Mouse (Mus musculus): ENCODE results near the gene Dynlt1b. TPM values are rescaled to one million over a fixed set of nuclear protein-coding genes. Genes with fewer than 3 reads are reported as not detected.
"Not testable (repeated sequence)": the region's sequence is repeated elsewhere in the genome, so short reads cannot be mapped to it uniquely, and the experiment has no call there.

The Dynlt1b gene
- polyA plus RNA-seq, 1 experiment from 2014 or later = 468 TPM

DNA sequence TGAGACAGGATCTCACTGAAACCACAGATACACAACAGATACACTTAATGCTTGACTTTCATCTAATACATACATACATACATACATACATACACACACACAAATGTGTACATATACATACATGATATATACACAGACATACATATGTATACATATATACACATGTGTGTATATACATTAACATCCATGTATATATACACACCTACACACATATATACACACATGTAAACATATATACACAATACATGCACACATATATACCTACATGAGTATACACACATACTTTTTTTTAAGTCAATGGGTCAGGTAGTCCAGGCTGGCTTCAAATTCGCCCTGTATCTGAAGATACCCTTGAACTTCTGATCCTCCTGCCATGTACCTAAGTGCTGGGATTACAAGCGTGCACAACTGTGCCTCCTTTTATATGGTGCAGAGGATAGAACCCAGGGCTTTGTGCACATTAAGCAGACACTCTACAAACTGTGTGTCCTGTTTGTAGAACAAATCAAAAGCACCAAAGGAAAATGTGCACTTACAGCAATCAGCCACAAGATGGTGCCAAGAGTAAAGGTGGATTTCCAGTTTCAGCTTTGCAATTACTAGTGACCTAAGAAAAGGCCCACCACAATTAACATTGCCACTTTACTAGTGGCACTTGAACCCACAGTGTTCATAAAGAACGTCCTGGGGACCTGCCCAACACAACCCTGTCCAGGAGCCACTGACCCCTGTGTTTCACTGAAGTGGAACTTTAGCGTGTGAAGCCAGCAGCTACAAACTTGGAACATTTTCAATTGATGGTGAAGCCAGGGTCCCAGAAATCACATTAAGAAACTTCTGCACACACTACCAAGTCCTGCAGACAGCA, 37.2 kb upstream of the Dynlt1b start:
- H3K27me3 ChIP-seq (ENCODE audit: control insufficient read depth, insufficient read depth, low read length); H3K36me3 ChIP-seq (ENCODE audit: control insufficient read depth, insufficient read depth, low read length); H3K9me3 ChIP-seq (replicated peaks; ENCODE audit: control insufficient read depth, low read length); ATAC-seq (replicated peaks; ENCODE audit: insufficient number of reproducible peaks, low FRiP score, low TSS enrichment); H3K4me3 ChIP-seq (ENCODE audit: low read depth, low read length); H3K4me1 ChIP-seq (ENCODE audit: control insufficient read depth, insufficient read depth, low read length); H3K4me2 ChIP-seq; H3K27ac ChIP-seq (ENCODE audit: low read depth, low read length); H3K9ac ChIP-seq (ENCODE audit: low read depth, low read length): not testable (repeated sequence)
- WGBS (ENCODE audit: insufficient replicate concordance) = no CpG with 5 or more reads among the region's 4 CpGs

DNA sequence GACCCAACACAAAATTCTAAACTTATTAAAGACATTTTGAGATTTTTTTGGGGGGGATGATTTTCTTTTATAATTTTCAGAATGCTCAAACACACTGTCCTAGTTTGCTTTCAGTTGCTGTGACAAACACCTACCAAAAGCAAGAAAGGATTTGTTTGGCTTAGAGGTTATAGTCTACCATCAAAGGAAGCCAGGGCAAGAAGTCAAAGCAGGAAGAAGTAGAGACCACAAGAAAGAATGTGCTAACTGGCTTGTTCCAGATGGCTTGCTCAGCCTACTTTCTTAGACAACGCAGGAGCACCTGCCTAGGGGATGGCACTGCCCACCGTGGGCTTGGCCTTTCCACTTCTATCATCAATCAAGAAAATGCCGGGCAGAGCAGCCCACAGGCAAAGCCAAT, 31.8 kb upstream of the Dynlt1b start:
- not testable (repeated sequence) for ATAC-seq (replicated peaks; ENCODE audit: insufficient number of reproducible peaks, low FRiP score, low TSS enrichment); H3K4me3 ChIP-seq (ENCODE audit: low read depth, low read length); H3K27me3 ChIP-seq (ENCODE audit: control insufficient read depth, insufficient read depth, low read length); H3K27ac ChIP-seq (ENCODE audit: low read depth, low read length); H3K36me3 ChIP-seq (ENCODE audit: control insufficient read depth, insufficient read depth, low read length); H3K9me3 ChIP-seq (replicated peaks; ENCODE audit: control insufficient read depth, low read length); H3K4me2 ChIP-seq; H3K9ac ChIP-seq (ENCODE audit: low read depth, low read length); H3K4me1 ChIP-seq (ENCODE audit: control insufficient read depth, insufficient read depth, low read length)
- 86% methylated on average over 1 of the region's 3 CpGs for WGBS (ENCODE audit: insufficient replicate concordance)

DNA sequence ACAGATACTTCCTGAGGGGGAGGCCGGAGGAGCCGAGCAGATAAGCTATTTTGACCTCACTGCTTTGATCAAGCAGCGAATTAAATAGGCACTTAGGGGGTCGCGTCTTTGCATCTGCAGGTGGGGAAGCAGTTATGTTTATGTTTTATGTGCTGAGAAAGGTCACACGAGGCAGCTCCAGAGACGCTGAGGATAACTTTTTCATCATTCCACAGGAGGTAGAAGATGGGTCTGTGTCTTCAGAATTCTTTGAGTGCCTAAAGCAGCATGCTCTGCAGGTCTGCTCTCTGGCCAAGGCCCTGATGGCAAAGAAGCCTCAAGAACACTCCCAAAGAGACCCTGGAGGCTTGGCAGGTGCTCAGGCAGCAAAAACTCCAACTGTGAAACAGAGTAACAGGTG, 31.1 kb upstream of the Dynlt1b start:
- H3K4me1 ChIP-seq (ENCODE audit: control insufficient read depth, insufficient read depth, low read length); H3K9ac ChIP-seq (ENCODE audit: low read depth, low read length); H3K9me3 ChIP-seq (replicated peaks; ENCODE audit: control insufficient read depth, low read length); H3K27ac ChIP-seq (ENCODE audit: low read depth, low read length); H3K4me3 ChIP-seq (ENCODE audit: low read depth, low read length); ATAC-seq (replicated peaks; ENCODE audit: insufficient number of reproducible peaks, low FRiP score, low TSS enrichment); H3K36me3 ChIP-seq (ENCODE audit: control insufficient read depth, insufficient read depth, low read length); H3K27me3 ChIP-seq (ENCODE audit: control insufficient read depth, insufficient read depth, low read length); H3K4me2 ChIP-seq: not testable (repeated sequence)
- 24% methylated on average over 7 of the region's 7 CpGs for WGBS (ENCODE audit: insufficient replicate concordance)

DNA sequence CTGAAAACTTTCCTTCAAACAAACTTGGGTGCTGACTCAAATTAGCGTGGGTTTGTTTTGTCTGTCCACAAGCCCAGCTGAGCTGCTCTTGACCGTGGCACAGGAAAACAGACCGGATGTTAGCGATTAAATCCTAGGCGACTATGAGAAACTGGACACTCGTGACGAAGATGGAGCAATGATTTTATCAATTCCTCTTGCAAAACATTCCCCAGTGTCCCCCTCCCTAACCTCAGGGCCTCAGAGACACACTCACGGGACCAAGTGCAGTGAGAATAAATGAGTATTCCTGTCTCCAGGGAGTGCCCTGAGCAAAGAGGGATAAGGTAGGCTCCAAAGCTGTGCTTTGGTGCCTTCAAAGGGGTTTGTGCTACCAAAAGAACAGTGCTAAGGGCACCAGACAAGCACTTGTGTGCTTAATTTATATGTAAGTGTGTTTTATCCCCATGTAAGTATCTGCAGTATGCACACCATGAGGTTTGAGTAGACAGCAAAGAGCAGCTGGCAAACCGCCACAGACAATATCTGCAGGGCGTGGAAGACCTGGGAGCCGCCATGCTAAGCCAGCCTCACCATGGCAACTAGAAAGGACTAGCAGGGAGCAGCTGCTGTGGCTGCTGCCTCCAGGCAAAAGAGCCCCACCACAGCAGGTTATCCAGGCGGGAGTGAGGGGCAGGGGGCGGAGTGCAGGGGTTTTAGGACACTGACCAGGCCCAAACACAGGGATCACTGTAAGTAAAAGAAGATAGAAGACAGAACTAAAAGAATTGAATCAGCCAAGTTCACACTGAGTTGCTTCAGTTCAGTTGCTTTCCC, 30.4 kb upstream of the Dynlt1b start:
- not testable (repeated sequence) for H3K36me3 ChIP-seq (ENCODE audit: control insufficient read depth, insufficient read depth, low read length)

DNA sequence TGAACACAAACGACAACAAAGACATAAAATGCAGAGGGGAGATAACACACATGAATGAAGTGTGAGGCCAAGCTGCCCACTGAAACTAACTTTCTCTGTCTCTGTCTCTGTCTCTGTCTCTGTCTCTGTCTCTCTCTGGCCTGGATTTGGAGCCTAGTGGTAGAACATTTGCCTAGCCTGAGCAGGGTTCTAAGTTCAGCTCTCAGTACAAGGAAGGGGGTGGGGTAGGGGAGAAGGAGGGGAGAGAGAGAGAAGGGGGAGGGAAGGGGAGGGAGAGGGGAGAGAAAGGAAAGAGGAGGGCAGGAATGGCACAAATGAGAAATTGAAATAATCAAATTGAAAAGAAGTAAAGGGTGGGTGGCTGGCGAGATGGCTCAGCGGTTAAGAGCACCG, 29.8 kb upstream of the Dynlt1b start:
- H3K27me3 ChIP-seq (ENCODE audit: control insufficient read depth, insufficient read depth, low read length); H3K4me3 ChIP-seq (ENCODE audit: low read depth, low read length); H3K27ac ChIP-seq (ENCODE audit: low read depth, low read length); H3K4me1 ChIP-seq (ENCODE audit: control insufficient read depth, insufficient read depth, low read length); H3K9ac ChIP-seq (ENCODE audit: low read depth, low read length); H3K4me2 ChIP-seq; H3K36me3 ChIP-seq (ENCODE audit: control insufficient read depth, insufficient read depth, low read length); ATAC-seq (replicated peaks; ENCODE audit: insufficient number of reproducible peaks, low FRiP score, low TSS enrichment); H3K9me3 ChIP-seq (replicated peaks; ENCODE audit: control insufficient read depth, low read length): not testable (repeated sequence)
- WGBS (ENCODE audit: insufficient replicate concordance) = 71% methylated on average over 4 of the region's 4 CpGs

More for the DNA sequence above, 30.4 kb upstream of the Dynlt1b start:
- 30% methylated on average over 6 of the region's 13 CpGs for WGBS (ENCODE audit: insufficient replicate concordance)
- H3K4me3 ChIP-seq (ENCODE audit: low read depth, low read length); ATAC-seq (replicated peaks; ENCODE audit: insufficient number of reproducible peaks, low FRiP score, low TSS enrichment); H3K4me1 ChIP-seq (ENCODE audit: control insufficient read depth, insufficient read depth, low read length); H3K27me3 ChIP-seq (ENCODE audit: control insufficient read depth, insufficient read depth, low read length); H3K9ac ChIP-seq (ENCODE audit: low read depth, low read length); H3K4me2 ChIP-seq; H3K9me3 ChIP-seq (replicated peaks; ENCODE audit: control insufficient read depth, low read length); H3K27ac ChIP-seq (ENCODE audit: low read depth, low read length): not testable (repeated sequence)

DNA sequence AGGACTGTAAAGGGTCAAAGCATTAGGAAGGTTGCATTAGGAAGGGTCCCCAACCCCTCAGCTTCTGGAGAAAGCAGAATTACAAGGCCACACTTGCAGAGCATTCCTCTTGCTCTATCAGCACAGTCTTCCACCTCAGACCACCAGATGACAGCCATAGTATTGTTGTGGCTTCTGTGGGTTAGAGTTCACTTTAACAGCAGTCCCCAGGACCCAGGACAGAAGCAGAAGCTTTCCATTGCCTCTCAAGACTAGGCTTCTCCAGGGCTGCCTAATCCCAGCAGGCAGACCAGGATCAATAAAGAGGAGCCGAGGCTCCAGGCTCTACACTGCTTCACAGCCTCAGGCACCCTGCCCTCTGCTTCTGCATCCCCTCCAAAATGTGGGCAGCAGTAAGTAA, 25.4 kb upstream of the Dynlt1b start:
- not testable (repeated sequence) for H3K4me3 ChIP-seq (ENCODE audit: low read depth, low read length); H3K27ac ChIP-seq (ENCODE audit: low read depth, low read length); H3K4me1 ChIP-seq (ENCODE audit: control insufficient read depth, insufficient read depth, low read length); H3K9me3 ChIP-seq (replicated peaks; ENCODE audit: control insufficient read depth, low read length); H3K9ac ChIP-seq (ENCODE audit: low read depth, low read length); H3K27me3 ChIP-seq (ENCODE audit: control insufficient read depth, insufficient read depth, low read length); ATAC-seq (replicated peaks; ENCODE audit: insufficient number of reproducible peaks, low FRiP score, low TSS enrichment); H3K36me3 ChIP-seq (ENCODE audit: control insufficient read depth, insufficient read depth, low read length); H3K4me2 ChIP-seq
- 59% methylated on average over 1 of the region's 1 CpGs for WGBS (ENCODE audit: insufficient replicate concordance)

DNA sequence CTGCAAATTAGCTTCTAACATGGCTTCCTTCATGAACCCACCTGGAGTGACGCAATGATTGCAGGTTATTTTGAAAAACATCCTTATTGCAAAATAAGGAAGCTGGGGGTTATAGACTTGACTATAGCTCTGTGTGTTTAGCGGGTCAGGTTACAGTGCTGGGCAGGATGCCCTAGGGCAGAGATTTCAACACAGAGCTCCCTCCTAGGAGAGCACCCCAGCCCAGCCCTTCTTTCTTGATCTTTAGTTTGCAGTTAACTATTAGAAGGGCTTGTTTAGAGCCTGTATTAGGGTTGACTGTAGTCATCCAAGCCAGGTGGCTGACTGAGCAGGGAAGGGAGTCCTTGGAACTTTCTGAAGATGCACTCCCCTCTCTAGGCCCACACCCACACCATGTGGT, 22.9 kb upstream of the Dynlt1b start:
- H3K9me3 ChIP-seq (replicated peaks; ENCODE audit: control insufficient read depth, low read length); H3K9ac ChIP-seq (ENCODE audit: low read depth, low read length); ATAC-seq (replicated peaks; ENCODE audit: insufficient number of reproducible peaks, low FRiP score, low TSS enrichment); H3K36me3 ChIP-seq (ENCODE audit: control insufficient read depth, insufficient read depth, low read length); H3K4me3 ChIP-seq (ENCODE audit: low read depth, low read length); H3K4me2 ChIP-seq; H3K27me3 ChIP-seq (ENCODE audit: control insufficient read depth, insufficient read depth, low read length); H3K4me1 ChIP-seq (ENCODE audit: control insufficient read depth, insufficient read depth, low read length); H3K27ac ChIP-seq (ENCODE audit: low read depth, low read length): not testable (repeated sequence)
- WGBS (ENCODE audit: insufficient replicate concordance) = 73% methylated on average over 1 of the region's 2 CpGs

DNA sequence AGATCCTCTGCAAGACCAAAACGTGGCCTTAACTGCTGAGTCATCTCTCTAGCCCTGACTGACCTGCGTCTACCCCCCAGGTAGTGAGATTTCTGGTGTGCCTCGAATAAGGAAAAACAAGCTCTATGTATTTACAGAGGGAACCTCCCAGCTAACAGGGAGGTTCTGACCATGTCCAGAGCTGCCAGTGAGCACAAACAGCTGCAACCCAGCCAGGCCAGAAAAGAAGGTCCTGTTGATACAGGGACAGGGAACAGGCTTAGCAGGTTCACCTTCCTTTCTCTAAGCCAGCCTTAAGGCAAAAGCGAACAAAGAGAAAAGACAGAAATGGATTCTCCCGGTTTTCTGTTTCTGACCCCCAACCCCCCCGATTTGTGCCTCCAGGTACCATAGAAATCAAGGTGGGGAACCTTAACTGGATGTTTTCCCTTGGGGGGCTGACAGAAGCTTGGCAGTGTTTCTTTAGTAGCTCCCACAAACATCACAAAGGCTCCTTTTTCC, 19.1 kb upstream of the Dynlt1b start:
- H3K4me1 ChIP-seq (ENCODE audit: control insufficient read depth, insufficient read depth, low read length); H3K4me2 ChIP-seq; ATAC-seq (replicated peaks; ENCODE audit: insufficient number of reproducible peaks, low FRiP score, low TSS enrichment); H3K9me3 ChIP-seq (replicated peaks; ENCODE audit: control insufficient read depth, low read length); H3K27me3 ChIP-seq (ENCODE audit: control insufficient read depth, insufficient read depth, low read length); H3K9ac ChIP-seq (ENCODE audit: low read depth, low read length); H3K27ac ChIP-seq (ENCODE audit: low read depth, low read length); H3K4me3 ChIP-seq (ENCODE audit: low read depth, low read length); H3K36me3 ChIP-seq (ENCODE audit: control insufficient read depth, insufficient read depth, low read length): not testable (repeated sequence)
- 49% methylated on average over 6 of the region's 6 CpGs for WGBS (ENCODE audit: insufficient replicate concordance)
